Mouse (Mus musculus) liver, embryonic 14.5 days (tissue): ENCODE data around the gene Ptp4a2.

Source experiments
- CTCF ChIP-seq: IDR thresholded peaks from 2 replicates; pipeline ENCODE4 v1.5.1; 2016; ENCODE audit warnings: antibody characterized with exemption, low read depth, control low read depth
- EP300 ChIP-seq: IDR thresholded peaks from 2 replicates; pipeline ENCODE4 v1.6.1; 2016; ENCODE audit warnings: antibody characterized with exemption, low read depth

GRCm38 (mm10) chr4:129788693-129789092 lies 22.3 kb upstream of the Ptp4a2 start:
- TF ChIP-seq CTCF (no peak), EP300 (no peak)
